Mouse (Mus musculus) layer of hippocampus, adult 6 months (tissue): Measurements from ENCODE around the gene Cyp17a1. TPM values are rescaled to one million over a fixed set of nuclear protein-coding genes. Genes with fewer than 3 reads are reported as not detected.

Source experiments
- long read RNA-seq, 2 experiments: library from polyadenylated mRNA; unstranded; transcript quantifications; one replicate each; pipeline ENCODE4 v2.0.0; 2019 to 2020
- polyA plus RNA-seq: library from polyadenylated mRNA; unstranded; fragments of <200 nt; fragmentation: Nextera tagmentation; gene quantifications from 2 replicates; pipeline ENCODE4 v1.2.3, GENCODE M21; 2021

The Cyp17a1 gene
- not detected in 2 replicates for polyA plus RNA-seq
- long read RNA-seq, experiment 1 = 0 reads
- long read RNA-seq, experiment 2 = 0 reads

GRCm38 (mm10) chr19:46672766-46673418 is at the start of gene Cyp17a1:
TSS of gene Cyp17a1 (minus strand) at chr19:46673172.

DNA sequence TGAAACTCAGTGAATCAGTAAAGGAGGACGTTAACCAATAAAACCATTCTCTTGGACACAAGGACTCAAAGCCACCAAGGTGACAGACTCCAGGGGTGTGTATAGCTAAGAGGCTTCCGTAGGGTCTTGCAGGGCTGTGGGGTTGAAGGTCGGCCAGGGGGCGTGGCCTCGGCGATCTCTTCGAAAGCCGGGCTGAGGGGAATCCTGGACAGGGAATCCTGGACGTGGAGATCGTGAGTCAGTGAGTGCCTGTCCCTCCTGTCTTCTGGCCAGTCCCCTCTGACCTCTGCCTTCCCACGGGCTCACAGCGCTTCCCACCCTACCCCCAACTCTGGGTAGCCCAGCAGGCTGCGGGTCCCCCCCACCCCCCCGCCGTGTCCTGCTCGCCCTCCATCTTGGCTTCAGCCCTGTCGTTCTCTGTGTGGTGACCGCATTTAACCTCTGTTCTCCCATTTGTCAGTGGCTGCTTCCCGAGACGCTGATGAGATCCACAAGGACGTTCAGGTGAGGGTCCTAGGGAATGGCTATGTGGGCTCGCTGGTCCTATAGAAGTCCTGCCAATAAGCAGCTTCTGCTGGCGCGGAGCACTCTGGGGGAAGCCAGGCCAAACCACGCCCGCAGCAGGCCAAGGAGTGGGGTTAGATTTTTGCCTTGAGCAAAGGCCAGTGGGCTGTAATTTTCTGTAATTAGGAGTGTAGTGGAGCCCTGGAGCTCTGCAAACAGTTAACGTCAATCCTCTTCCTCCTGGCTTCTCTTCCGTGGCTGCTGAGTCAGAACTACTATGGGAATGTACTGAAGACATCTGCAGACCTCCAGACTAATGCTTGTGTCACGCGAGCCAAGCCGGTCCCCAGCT is 34.6 kb upstream of the Cyp17a1 start, which contains the start of gene As3mt:
As3mt (plus strand) TSS at position 163 of the 856 bp plus-strand sequence.

DNA sequence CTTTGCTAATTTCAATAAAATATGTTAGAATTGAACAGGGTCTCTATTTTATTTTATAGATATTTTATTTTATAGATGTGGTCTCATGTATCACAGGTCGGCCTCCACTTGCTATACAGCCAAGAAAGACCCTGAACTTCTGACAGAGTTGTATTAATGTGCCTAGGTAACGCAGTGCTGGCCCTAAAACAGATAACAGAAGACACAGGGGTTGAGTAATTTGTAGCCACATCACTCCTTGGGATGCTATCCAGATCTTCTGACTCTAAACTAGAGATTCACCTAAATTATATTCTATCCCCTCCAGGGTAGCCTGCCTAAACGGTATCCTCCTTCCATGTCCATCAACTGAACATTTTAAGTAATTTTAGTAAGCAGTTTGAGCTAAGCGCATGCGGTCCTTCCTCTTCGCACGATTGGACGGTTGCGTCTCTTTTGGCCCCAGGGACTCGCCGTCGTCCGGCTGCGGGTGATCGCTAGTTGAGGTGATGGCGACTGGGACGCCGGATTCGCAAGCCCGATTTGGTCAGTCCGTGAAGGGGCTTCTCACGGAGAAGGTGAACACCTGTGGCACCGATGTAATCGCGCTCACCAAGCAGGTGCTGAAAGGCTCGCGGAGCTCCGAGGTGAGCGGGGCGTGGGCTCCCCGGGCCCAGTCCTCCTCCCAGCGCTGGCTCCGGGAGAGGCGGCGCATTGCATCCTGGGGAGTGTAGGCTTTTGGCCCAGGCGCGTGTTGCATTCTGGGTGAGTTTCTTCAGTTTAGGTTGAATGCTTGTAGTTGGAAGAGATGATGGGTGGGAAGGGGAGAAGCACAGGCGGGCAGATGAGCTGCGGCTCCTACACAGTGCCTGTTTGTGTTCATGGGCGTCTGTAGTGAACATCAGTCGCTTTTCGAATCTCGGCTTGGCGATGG is 16.7 kb upstream of the Cyp17a1 start, which contains the start of gene Borcs7:
Borcs7 (plus strand) TSS at position 447 of the 913 bp plus-strand sequence.

Other genes with a start within 250 kb of the Cyp17a1 start
- 10.4 and 12.3 TPM in 2 replicates for gene Trim8, start 171.5 kb downstream of the Cyp17a1 start, polyA plus RNA-seq
- gene Arl3, start 100.0 kb downstream of the Cyp17a1 start, polyA plus RNA-seq = 258 and 293 TPM in 2 replicates
- gene Sfxn2, start 99.8 kb downstream of the Cyp17a1 start, polyA plus RNA-seq = 0.88 and 1.0 TPM in 2 replicates
- gene Wbp1l, start 74.1 kb downstream of the Cyp17a1 start, polyA plus RNA-seq = 4.4 and 4.6 TPM in 2 replicates
- gene Borcs7, start 16.7 kb upstream of the Cyp17a1 start, polyA plus RNA-seq = 34.4 and 36.1 TPM in 2 replicates
- 25.5 and 27.5 TPM in 2 replicates for gene As3mt, start 34.3 kb upstream of the Cyp17a1 start, polyA plus RNA-seq
- gene Cnnm2, start 88.4 kb upstream of the Cyp17a1 start, polyA plus RNA-seq = 18.7 and 22.1 TPM in 2 replicates